Mouse (Mus musculus): ENCODE results near the gene Gm17387. TPM values are rescaled to one million over a fixed set of nuclear protein-coding genes. Genes with fewer than 3 reads are reported as not detected.
A peak's percentile ranks its signal among the peaks of the same experiment; 100 is the strongest.

The Gm17387 gene
- total RNA-seq, 2 experiments from 2014 or later = not detected

- DNase-seq (ENCODE audit: extremely low spot score in 1 of 2, low spot score in 1 of 2) = peak; percentile 69 to 83
These were observed 41.3 kb downstream of the Gm17387 start for GRCm38 (mm10) chr7:141070058-141070862.

- DNase-seq (ENCODE audit: extremely low spot score in 1 of 2, low spot score in 1 of 2) = peak in 1 of 2 experiments; percentile 55
These were observed 43.2 kb downstream of the Gm17387 start for GRCm38 (mm10) chr7:141072017-141072745.

GRCm38 (mm10) chr7:141073782-141074181, 44.9 kb downstream of the Gm17387 start:
- DNase-seq (ENCODE audit: extremely low spot score in 1 of 2, low spot score in 1 of 2) = no peak

- no peak for DNase-seq (ENCODE audit: extremely low spot score in 1 of 2, low spot score in 1 of 2)
These were observed 48.9 kb downstream of the Gm17387 start, which contains the start of gene Pkp3 for GRCm38 (mm10) chr7:141077841-141078240. Pkp3 (plus strand) TSS chr7:141078218.

- DNase-seq (ENCODE audit: extremely low spot score in 1 of 2, low spot score in 1 of 2) = no peak
These were observed 49.9 kb downstream of the Gm17387 start for GRCm38 (mm10) chr7:141078876-141079275.

Other genes starting within 250 kb of the Gm17387 start
- not detected for gene Syce1, start 241.3 kb upstream of the Gm17387 start, total RNA-seq (2021)
- gene Zfp941, start 207.0 kb upstream of the Gm17387 start, total RNA-seq (2021) = 10 to 100 TPM; 11.6 to 13.6 TPM
- gene Urah, start 194.1 kb upstream of the Gm17387 start, total RNA-seq (2021) = 1 to 10 TPM; 1.6 to 1.7 TPM
- gene Scgb1c1, start 183.6 kb upstream of the Gm17387 start, total RNA-seq (2021) = not detected
- not detected for gene Odf3, start 181.3 kb upstream of the Gm17387 start, total RNA-seq (2021)
- gene Gm45785, start 172.8 kb upstream of the Gm17387 start, total RNA-seq (2021) = not detected
- 10 to 100 TPM; 79.1 to 86.5 TPM for gene Ric8a, start 172.2 kb upstream of the Gm17387 start, total RNA-seq (2021)
- gene Bet1l, start 171.6 kb upstream of the Gm17387 start, total RNA-seq (2021) = 10 to 100 TPM; 26.6 to 29.6 TPM
- gene Psmd13, start 147.2 kb upstream of the Gm17387 start, total RNA-seq (2021) = 100 to 1,000 TPM; 107 to 117 TPM
- 10 to 100 TPM; 67.0 to 77.5 TPM for gene Sirt3, start 146.8 kb upstream of the Gm17387 start, total RNA-seq (2021)
- gene Cox8b, start 128.7 kb upstream of the Gm17387 start, total RNA-seq (2021) = 1 to 10 TPM; 1.3 to 2.8 TPM
- gene Nlrp6, start 108.2 kb upstream of the Gm17387 start, total RNA-seq (2021) = under 1 TPM; 0.21 to 0.37 TPM
- 1 to 10 TPM; 4.0 to 7.1 TPM for gene Pgghg, start 87.7 kb upstream of the Gm17387 start, total RNA-seq (2021)
- gene Ifitm5, start 78.8 kb upstream of the Gm17387 start, total RNA-seq (2021) = not detected
- not detected for gene Gm45717, start 73.2 kb upstream of the Gm17387 start, total RNA-seq (2021)
- gene Ifitm2, start 73.1 kb upstream of the Gm17387 start, total RNA-seq (2021) = 10 to 100 TPM in 1 of 2 experiments, 1 to 10 TPM in 1; 9.7 to 13.4 TPM
- 1 to 10 TPM; 1.3 to 1.5 TPM for gene Ifitm1, start 61.9 kb upstream of the Gm17387 start, total RNA-seq (2021)
- 10 to 100 TPM; 11.9 to 13.8 TPM for gene Ifitm3, start 18.4 kb upstream of the Gm17387 start, total RNA-seq (2021)
- gene Ifitm6, start 11.2 kb upstream of the Gm17387 start, total RNA-seq (2021) = not detected
- gene B4galnt4, start 32.0 kb downstream of the Gm17387 start, total RNA-seq (2021) = 10 to 100 TPM; 80.7 to 96.2 TPM
- gene Pkp3, start 49.1 kb downstream of the Gm17387 start, total RNA-seq (2021) = not detected
- 1 to 10 TPM; 1.9 to 3.2 TPM for gene Sigirr, start 71.4 kb downstream of the Gm17387 start, total RNA-seq (2021)
- gene Ano9, start 88.7 kb downstream of the Gm17387 start, total RNA-seq (2021) = not detected
- 10 to 100 TPM; 58.7 to 61.1 TPM for gene Ptdss2, start 93.3 kb downstream of the Gm17387 start, total RNA-seq (2021)
- gene Rnh1, start 143.7 kb downstream of the Gm17387 start, total RNA-seq (2021) = 10 to 100 TPM; 32.5 to 36.5 TPM
- 100 to 1,000 TPM; 193 to 235 TPM for gene Hras, start 164.9 kb downstream of the Gm17387 start, total RNA-seq (2021)
- 1 to 10 TPM; 4.5 to 6.1 TPM for gene Lrrc56, start 165.0 kb downstream of the Gm17387 start, total RNA-seq (2021)
- not detected for gene Lmntd2, start 184.9 kb downstream of the Gm17387 start, total RNA-seq (2021)
- gene Rassf7, start 186.7 kb downstream of the Gm17387 start, total RNA-seq (2021) = under 1 TPM; 0.64 to 0.80 TPM
- gene Phrf1, start 199.7 kb downstream of the Gm17387 start, total RNA-seq (2021) = 10 to 100 TPM; 67.1 to 71.1 TPM
- gene Irf7, start 237.3 kb downstream of the Gm17387 start, total RNA-seq (2021) = 1 to 10 TPM in 1 of 2 experiments, under 1 TPM in 1; 0.91 to 1.9 TPM
- not detected for gene Cdhr5, start 247.7 kb downstream of the Gm17387 start, total RNA-seq (2021)

Measured in layer of hippocampus, postnatal 25 days (tissue).